13 mouse cellular contexts compared by ENCODE assay signal in genomic region chrX:38216986-38217675, GRCm38 (mm10). TPM values are rescaled to one million over a fixed set of nuclear protein-coding genes. Genes with fewer than 3 reads are reported as not detected.
DNase-seq lines count a peak whose midpoint lies in the region; ATAC-seq and TF ChIP-seq lines count a peak whose summit lies in the region.
"Had no signal": no experiment of that assay in that cellular context is flagged by ENCODE, and none has a peak within 500 bp of the region (broad histone marks: within the 10 kb centered on the region; RNA-seq: fewer than 3 reads in every experiment).

No protein-coding gene starts in this region.

- H3K4me2 ChIP-seq in lung, postnatal 0 days (replicated peaks; ENCODE audit: low read depth, low read length): no peak overlapping the region
- H3K4me2 ChIP-seq: liver, embryonic 13.5 days had no signal

- no peak for ATAC-seq in lung, postnatal 0 days

- H3K4me1 ChIP-seq in lung, postnatal 0 days (ENCODE audit: insufficient read depth, low read depth, low read length): no peaks in the 10 kb centered on the region
- H3K4me1 ChIP-seq: liver, embryonic 13.5 days had no signal

- no peak for TF ChIP-seq CTCF in lung, postnatal 0 days (IDR thresholded peaks at IDR 0.05)

- 74% methylated on average over 9 of the region's 9 CpGs for WGBS in lung, postnatal 0 days

- peak; percentile 25 for DNase-seq in lung, postnatal 0 days (ENCODE audit: low spot score)
- no peak for DNase-seq in lung, postnatal 25 days (ENCODE audit: low spot score)
- peak; percentile 3 for DNase-seq in adrenal gland, postnatal 25 days
- peak; percentile 13 to 26 for DNase-seq in kidney, adult 8-10 months
- DNase-seq in mesoderm, embryonic 11.5 days (ENCODE audit: low read depth, low spot score): peak; percentile 5
- no peak for DNase-seq in natural killer cell, adult 2 months (ENCODE audit: low spot score in 2 of 2)
- no peak for DNase-seq in spleen, adult 12 weeks (ENCODE audit: low spot score)
- DNase-seq: cerebellum, adult 8-10 months; gastrocnemius, adult 2 months; liver, embryonic 13.5 days; thymus, adult 18-20 months had no signal

- no peaks in the 10 kb centered on the region for H3K9me3 ChIP-seq in lung, postnatal 0 days (ENCODE audit: low read length)
- H3K9me3 ChIP-seq: liver, embryonic 13.5 days had no signal

- TF ChIP-seq EP300 in lung, postnatal 0 days (IDR thresholded peaks at IDR 0.05): no peak

- no peaks in the 10 kb centered on the region for H3K27me3 ChIP-seq in lung, postnatal 0 days (replicated peaks; ENCODE audit: insufficient read depth, low read length)
- H3K27me3 ChIP-seq: liver, embryonic 13.5 days had no signal

- H3K4me3 ChIP-seq in lung, postnatal 0 days (ENCODE audit: low read depth, low read length): no peak overlapping the region
- H3K4me3 ChIP-seq: gastrocnemius, adult 2 months; layer of hippocampus, adult 2 months; liver, embryonic 13.5 days; myocyte had no signal

- no peak overlapping the region for H3K9ac ChIP-seq in lung, postnatal 0 days (replicated peaks; ENCODE audit: low read depth)
- H3K9ac ChIP-seq: liver, embryonic 13.5 days had no signal

- H3K27ac ChIP-seq in lung, postnatal 0 days (ENCODE audit: low read length): no peak overlapping the region
- H3K27ac ChIP-seq: gastrocnemius, adult 2 months; layer of hippocampus, adult 2 months; liver, embryonic 13.5 days had no signal

- H3K36me3 ChIP-seq in lung, postnatal 0 days (ENCODE audit: insufficient read depth, low read length): no peaks in the 10 kb centered on the region
- H3K36me3 ChIP-seq: liver, embryonic 13.5 days had no signal

RNA-seq across cellular contexts. Expression of gene Zbtb33, which starts 27.5 kb away (rescaled TPM):
- polyA plus RNA-seq in lung, postnatal 0 days (2015; fragmentation: Nextera tagmentation; extraction: Ambion mirVana): 1.8 and 2.0 TPM in 2 replicates
- total RNA-seq in adrenal gland, postnatal 25 days (2021): 34.8 and 36.7 TPM in 2 replicates

RNA-seq across cellular contexts. Expression of gene Tmem255a, which starts 35.1 kb away (rescaled TPM):
- 6.7 and 7.7 TPM in 2 replicates for polyA plus RNA-seq in lung, postnatal 0 days (2015; fragmentation: Nextera tagmentation; extraction: Ambion mirVana)
- 12.8 and 13.1 TPM in 2 replicates for total RNA-seq in adrenal gland, postnatal 25 days (2021)

Comparison
In these comparisons a context has a peak if more than half of its experiments do, and no peak if none do; other contexts are left out.
1. DNase-seq: peak in lung, postnatal 0 days (single experiment), adrenal gland, postnatal 25 days (single experiment), kidney, adult 8-10 months (2 of 2) and mesoderm, embryonic 11.5 days (single experiment); none in lung, postnatal 25 days (single experiment), natural killer cell, adult 2 months (0 of 2) and spleen, adult 12 weeks (single experiment).